Mouse (Mus musculus) CD4-positive naive resting alpha-beta T cell, adult 76 days (primary cell): ENCODE results near the gene Foxa1. TPM values are rescaled to one million over a fixed set of nuclear protein-coding genes. Genes with fewer than 3 reads are reported as not detected.

Experiments
- total RNA-seq: library from RNA; stranded (reverse); gene quantifications from one replicate; pipeline ENCODE4 v1.2.4, GENCODE M21; 2023

Gene Foxa1
- total RNA-seq, result not detected

DNA sequence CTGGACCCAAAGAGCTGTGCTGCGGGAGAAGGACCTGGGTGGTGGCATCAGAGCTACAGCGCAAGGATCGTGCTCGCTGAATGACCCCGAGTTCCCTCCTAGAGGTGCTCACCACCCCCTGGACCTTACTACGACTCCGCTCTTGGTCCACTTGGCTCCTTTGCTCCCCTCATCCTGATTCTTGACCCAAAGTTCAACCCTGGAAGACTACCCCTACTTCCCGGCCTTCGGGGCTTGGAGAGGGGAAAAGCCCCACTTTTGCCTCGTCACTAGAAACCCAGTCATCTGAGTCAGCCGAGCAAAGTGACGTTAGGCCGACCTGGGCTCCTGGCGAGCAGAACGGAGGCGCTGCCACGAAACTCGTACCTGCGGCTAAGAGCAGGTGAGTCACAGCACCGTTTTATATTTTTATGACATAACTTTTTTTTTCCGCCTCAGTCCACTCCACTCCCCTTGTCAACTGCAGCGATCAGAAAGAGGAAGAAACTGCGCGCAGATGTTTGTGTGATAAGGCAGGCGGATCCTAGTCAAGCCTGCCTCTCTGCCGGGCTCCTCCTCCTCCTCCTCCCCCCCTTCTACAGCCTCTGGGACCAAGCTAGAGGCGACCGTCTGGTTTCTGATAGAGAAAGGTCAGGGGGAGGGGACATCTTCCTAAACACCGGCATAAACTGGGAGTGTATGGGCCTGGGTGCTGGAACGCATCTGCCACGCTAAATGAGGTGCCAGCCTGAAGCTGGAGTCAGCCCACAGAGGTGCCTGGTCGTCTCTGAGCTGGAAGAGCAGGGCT lies at the start of gene Foxa1:
Gene Foxa1, minus strand, starts transcription at position 502 of the 787 bp plus-strand sequence.

DNA sequence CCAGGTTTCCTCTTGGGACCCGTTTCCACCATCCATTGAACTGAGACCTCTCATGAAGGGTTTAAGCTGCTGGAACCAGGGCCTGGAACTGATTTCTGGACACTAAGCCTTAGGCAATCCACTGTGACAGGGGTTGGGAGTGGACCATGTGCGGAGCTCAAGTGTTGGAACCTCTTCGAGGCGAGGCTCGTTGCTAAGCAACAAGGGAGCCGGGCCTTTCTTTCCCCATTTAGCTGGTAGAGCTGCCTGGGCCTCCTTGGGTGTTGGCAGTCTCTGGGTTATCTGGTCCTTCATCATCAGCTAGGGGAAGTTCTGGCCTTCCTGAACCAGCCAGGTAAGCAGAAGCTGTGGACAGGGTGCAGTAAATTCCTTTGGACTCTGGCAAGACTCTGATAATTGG lies 17.2 kb upstream of the Foxa1 start, which contains the start of gene Ttc6:
Gene Ttc6, plus strand, starts transcription at position 205 of the 400 bp plus-strand sequence.

Other genes with a start within 250 kb of the Foxa1 start
- gene Ttc6, start 17.2 kb upstream of the Foxa1 start, total RNA-seq, result not detected